Mouse (Mus musculus): ENCODE measurements at regions not wholly inside any gene's neighbourhood (a gene's known extent, or its start where the extent isn't known, plus 50 kb on each side); places are given as distances from the start of the nearest gene placed in this dataset.
"Not testable (repeated sequence)": the region's sequence is repeated elsewhere in the genome, so short reads cannot be mapped to it uniquely, and the experiment has no call there.

GRCm38 (mm10) chr8:126081279-126081678 is 86.3 kb downstream of the Kcnk1 start:
- no peak for DNase-seq (ENCODE audit: low spot score)

- no peak for DNase-seq (ENCODE audit: low spot score)
Observed at GRCm38 (mm10) chr8:126082827-126083226, 87.9 kb downstream of the Kcnk1 start.

- DNase-seq (ENCODE audit: low spot score) = no peak
Observed at GRCm38 (mm10) chr8:126090772-126091171, 95.8 kb downstream of the Kcnk1 start.

GRCm38 (mm10) chr8:126094005-126094404 is 99.0 kb downstream of the Kcnk1 start:
- DNase-seq (ENCODE audit: low spot score) = no peak

- no peak for DNase-seq (ENCODE audit: low spot score)
Observed at GRCm38 (mm10) chr8:126096056-126096455, 101.1 kb downstream of the Kcnk1 start.

GRCm38 (mm10) chr8:126096636-126097170 is 101.7 kb downstream of the Kcnk1 start:
- DNase-seq (ENCODE audit: low spot score) = no peak

- no peak for DNase-seq (ENCODE audit: low spot score)
Observed at GRCm38 (mm10) chr8:126098886-126099285, 103.9 kb downstream of the Kcnk1 start.

GRCm38 (mm10) chr8:126099889-126100288 is 104.9 kb downstream of the Kcnk1 start:
- no peak for DNase-seq (ENCODE audit: low spot score)

- no peak for DNase-seq (ENCODE audit: low spot score)
Observed at GRCm38 (mm10) chr8:126105043-126105442, 110.1 kb downstream of the Kcnk1 start.

- DNase-seq (ENCODE audit: low spot score) = no peak
Observed at GRCm38 (mm10) chr8:126126041-126126440, 131.1 kb downstream of the Kcnk1 start.

GRCm38 (mm10) chr8:126132076-126132475 is 137.1 kb downstream of the Kcnk1 start:
- DNase-seq (ENCODE audit: low spot score) = no peak

- not testable (repeated sequence) for DNase-seq (ENCODE audit: low spot score)
Observed at GRCm38 (mm10) chr8:126132918-126133317, 137.9 kb downstream of the Kcnk1 start.

GRCm38 (mm10) chr8:126135100-126135499 is 140.1 kb downstream of the Kcnk1 start:
- no peak for DNase-seq (ENCODE audit: low spot score)

GRCm38 (mm10) chr8:126135573-126135972 is 140.6 kb downstream of the Kcnk1 start:
- no peak for DNase-seq (ENCODE audit: low spot score)

GRCm38 (mm10) chr8:126136946-126137345 is 142.0 kb downstream of the Kcnk1 start:
- no peak for DNase-seq (ENCODE audit: low spot score)

- no peak for DNase-seq (ENCODE audit: low spot score)
Observed at GRCm38 (mm10) chr8:126137452-126137851, 142.5 kb downstream of the Kcnk1 start.

GRCm38 (mm10) chr8:126138645-126139545 is 143.9 kb downstream of the Kcnk1 start:
- DNase-seq (ENCODE audit: low spot score) = no peak

- no peak for DNase-seq (ENCODE audit: low spot score)
Observed at GRCm38 (mm10) chr8:126139546-126139870, 144.5 kb downstream of the Kcnk1 start.

GRCm38 (mm10) chr8:126140998-126141397 is 146.0 kb downstream of the Kcnk1 start:
- DNase-seq (ENCODE audit: low spot score) = no peak

- no peak for DNase-seq (ENCODE audit: low spot score)
Observed at GRCm38 (mm10) chr8:126151527-126151926, 146.8 kb upstream of the Slc35f3 start.

GRCm38 (mm10) chr8:126153955-126154354 is 144.4 kb upstream of the Slc35f3 start:
- no peak for DNase-seq (ENCODE audit: low spot score)

GRCm38 (mm10) chr8:126157452-126158185 is 140.7 kb upstream of the Slc35f3 start:
- no peak for DNase-seq (ENCODE audit: low spot score)

- no peak for DNase-seq (ENCODE audit: low spot score)
Observed at GRCm38 (mm10) chr8:126159485-126159884, 138.9 kb upstream of the Slc35f3 start.
